Mouse (Mus musculus) T-cell, adult 2 months (primary cell): Measurements from ENCODE around the gene Dnajc8.
"Not testable (repeated sequence)": the region's sequence is repeated elsewhere in the genome, so short reads cannot be mapped to it uniquely, and the experiment has no call there.

Experiments
- DNase-seq: peaks from one replicate; pipeline ENCODE4 v3.0.0; 2022; ENCODE audit warnings: low spot score

Gene Dnajc8

DNA sequence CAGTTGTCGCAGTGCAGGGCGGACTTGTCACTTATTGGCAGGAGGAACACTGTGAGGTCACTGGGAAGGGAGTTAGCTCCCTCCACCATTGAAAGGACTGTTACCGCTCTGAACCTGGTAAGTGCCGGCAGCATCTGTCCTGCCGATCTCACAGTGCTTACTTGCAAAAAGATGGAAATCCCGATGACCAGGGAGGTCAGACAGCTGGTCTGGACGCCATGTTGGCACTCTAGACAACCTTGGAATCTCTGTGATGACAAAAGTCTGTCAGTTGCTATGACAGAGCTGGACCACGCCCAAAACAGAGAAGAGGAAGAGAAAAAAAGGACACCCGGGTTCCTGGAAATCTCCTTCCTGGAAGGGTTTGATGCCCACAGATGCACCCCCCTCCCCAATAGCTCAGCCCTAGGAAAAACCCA, 32.0 kb downstream of the Dnajc8 start:
- DNase-seq = no peak

GRCm38 (mm10) chr4:132569115-132569514, 33.8 kb downstream of the Dnajc8 start:
- no peak for DNase-seq

DNA sequence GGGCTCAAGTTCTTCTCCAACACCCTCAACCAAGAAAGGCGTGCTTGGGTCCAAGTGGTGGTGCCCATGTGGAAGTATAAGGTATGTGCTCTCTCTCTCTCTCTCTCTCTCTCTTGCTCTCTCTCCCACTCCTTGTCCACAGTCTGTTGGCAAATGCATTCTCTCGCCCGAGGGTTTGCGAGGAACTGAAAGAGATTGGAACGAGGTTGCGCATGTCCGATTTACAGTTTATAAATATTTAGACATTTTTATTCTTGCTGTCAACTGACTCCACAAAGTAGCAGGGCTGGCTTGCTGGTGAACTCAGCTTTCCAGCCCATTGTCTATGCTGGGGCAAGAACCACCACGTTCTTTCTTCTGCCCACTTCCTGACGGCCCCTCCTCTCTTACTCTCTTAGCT, 35.8 kb downstream of the Dnajc8 start:
- no peak for DNase-seq

DNA sequence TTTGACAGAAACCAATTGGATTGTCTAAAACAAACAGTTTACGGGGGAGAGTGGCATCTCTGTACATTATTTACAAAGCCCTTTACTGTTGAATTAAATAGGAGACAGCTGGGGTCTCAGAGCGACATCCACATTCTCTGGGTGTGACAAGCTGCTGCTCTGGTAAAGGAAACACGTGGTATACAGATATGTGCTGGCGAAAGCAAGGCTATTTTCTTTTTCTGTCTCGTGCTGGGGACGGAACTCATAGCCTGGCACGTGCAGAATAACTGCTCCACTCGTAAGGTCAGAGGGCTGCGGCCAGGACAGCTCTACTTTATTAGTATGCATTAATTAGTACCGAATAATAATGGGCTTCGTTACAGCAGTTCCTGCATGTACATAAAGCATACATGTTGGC, 38.0 kb downstream of the Dnajc8 start:
- no peak for DNase-seq

- DNase-seq = no peak
These were observed 39.5 kb downstream of the Dnajc8 start for GRCm38 (mm10) chr4:132574809-132575347.

DNA sequence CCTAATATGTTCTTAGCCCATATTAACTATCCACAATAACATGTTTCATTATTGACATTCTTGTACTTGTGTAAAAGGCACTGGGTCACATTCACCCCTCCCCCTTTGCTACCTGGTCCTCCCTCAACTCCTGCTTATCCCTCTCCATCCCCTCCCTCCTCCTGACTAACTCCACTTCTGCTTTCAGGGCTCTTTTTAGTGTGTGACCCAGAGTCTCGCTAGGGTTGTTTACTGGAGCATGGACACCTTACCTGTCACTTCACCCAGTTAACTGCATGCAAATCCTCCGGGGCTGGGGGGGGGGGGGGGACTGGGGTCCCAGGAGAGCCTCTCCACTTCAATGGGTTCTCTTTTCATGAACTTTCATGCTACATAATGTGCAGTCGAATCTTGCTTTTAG, 48.4 kb downstream of the Dnajc8 start:
- DNase-seq = no peak

GRCm38 (mm10) chr4:132584975-132585374, 49.6 kb downstream of the Dnajc8 start:
- no peak for DNase-seq

DNA sequence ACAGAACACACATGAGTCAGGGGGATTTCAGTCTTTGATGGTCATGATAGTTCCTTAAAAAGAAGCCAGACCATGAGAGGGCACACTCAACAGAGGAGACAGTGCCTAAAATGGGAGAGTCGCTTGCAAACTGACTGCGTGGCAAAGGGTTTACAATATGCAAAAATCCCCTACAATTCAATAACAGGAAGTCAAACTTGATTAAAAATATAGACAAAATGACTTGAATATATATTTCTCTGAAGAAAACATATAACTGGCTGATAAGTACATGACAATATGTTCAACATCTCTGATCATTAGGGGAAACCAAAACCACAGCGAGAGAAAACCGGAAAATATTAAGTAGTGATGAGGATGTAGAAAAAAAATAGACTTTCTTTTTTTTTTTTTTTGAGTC, 50.9 kb downstream of the Dnajc8 start:
- DNase-seq = no peak

GRCm38 (mm10) chr4:132588512-132588911, 53.2 kb downstream of the Dnajc8 start:
- no peak for DNase-seq

- no peak for DNase-seq
These were observed 55.3 kb downstream of the Dnajc8 start for GRCm38 (mm10) chr4:132590642-132591041.

- DNase-seq = peak; percentile 4
These were observed 57.6 kb downstream of the Dnajc8 start for GRCm38 (mm10) chr4:132592958-132593357.

DNA sequence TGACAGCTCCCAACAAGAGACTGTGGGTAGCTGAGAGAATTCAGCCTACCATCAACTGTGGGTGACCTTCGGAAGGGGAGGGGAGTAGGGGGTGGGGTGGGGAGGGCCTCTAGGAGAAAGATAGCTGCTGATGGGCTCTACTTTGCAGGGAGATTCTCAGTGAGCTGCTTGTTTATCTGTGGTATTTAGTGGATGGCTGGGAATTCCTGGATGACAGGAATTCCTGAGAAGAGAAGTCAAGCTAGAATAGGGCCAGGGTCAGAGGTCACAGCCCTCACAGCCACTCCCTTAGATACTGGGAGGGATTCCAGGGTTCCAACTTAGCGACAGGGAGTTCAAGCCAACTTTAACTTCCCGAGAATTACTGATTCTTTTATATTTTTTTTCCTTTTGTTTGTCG, 58.8 kb downstream of the Dnajc8 start:
- no peak for DNase-seq

DNA sequence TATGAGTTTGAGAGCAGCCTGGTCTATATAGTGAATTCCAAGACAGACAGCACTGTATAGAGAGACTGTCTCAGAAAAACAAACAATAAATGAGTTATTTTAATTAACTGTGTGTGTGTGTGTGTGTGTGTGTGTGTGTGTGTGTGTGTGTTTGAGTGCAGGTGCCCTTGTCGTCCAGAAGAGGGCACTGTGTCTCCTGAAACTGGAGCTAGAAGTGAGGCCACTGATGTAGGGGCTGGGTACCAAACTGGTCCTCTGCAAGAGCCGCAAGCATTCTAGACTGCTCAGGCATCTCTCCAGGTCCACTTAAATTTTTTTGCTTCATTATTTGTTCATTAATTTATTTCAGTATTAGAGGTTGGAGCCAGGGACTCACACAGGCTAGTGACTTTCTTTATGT, 63.5 kb downstream of the Dnajc8 start:
- DNase-seq = no peak

DNA sequence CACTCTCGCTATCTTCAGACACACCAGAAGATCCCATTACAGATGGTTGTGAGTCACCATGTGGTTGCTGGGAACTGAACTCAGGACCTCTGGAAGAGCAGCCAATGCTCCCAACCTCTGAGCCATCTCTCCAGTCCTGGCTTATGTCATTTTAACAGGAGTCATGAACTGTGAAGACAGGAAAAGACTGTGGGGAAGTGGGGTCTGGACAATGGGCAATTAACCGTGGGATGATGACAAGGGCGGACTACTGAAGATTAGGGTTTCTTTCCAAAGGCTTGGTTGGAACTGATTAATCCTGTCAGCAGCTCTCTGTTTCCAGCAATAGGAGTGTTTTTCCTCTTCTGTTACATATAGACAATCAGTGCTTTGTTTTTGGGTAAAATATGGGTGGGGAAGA, 64.4 kb downstream of the Dnajc8 start:
- no peak for DNase-seq

DNA sequence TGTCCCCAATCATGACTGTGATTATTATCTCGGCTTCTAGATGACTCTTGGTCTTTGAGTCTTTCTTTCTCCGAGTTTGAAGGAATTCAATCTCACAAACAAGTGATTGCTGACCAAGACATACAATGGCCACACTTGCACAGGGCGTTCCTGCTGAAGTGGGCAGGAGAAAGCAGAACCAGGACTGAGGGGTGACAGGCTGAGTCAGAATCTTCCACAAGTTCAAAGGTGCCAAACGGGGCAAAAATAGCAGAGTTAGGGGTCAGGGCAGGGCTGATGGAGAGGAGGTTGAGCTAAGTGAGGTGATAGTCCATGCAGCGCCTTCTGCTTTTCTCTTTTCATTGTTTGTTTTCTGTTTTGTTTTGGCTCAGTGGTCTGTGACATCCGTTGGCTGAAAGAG, 65.1 kb downstream of the Dnajc8 start:
- no peak for DNase-seq

DNA sequence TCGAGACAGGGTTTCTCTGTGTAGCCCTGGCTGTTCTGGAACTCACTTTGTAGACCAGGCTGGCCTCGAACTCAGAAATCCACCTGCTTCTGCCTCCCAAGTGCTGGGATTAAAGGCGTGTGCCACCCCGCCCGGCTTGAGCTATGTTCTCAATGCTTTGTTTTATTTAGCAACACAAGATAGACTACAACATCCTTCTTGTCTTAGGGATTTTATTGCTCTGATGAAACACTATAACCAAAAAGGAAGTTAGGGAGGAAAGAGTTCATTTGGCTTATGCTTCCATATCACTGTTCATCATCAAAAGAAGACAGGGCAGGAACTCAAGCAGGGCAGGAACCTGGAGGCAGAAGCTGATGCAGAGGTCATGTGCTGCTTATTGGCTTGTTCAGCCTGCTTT, 65.9 kb downstream of the Dnajc8 start:
- not testable (repeated sequence) for DNase-seq
